In the genomic region with DNA sequence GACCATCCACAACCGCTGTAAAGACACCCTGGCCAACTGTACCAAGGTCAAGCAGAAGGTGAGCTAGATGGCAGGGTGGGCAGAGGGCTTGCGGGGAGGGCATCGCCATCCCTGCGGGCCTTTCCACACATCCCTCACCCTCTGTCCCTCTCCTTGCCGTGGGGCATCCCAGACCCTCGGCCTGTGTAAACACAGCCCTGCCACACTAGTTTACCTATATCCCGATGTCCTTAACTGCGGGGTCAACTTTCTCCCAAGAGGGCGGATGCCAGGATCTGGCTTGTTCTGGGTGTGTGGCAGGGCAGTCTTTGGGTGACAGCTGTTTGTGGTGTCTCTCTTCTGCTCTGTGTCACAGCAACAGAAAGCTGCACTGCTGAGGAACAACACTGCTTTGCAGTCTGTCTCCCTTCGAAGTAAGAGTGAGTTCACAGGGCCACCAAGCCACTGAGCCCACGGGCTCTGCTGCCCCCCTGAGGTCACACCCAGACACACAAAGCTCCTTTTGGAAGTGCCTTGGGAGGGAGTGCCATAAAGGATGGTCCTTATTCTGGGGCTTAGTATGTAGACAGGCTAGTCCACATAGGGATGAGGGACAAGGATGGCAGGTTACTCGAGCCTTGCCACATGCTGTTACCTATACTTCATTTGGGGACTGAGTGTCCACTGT, we compare ENCODE assay signal across 8 mouse cellular contexts. TPM values are rescaled to one million over a fixed set of nuclear protein-coding genes. Genes with fewer than 3 reads are reported as not detected.
DNase-seq lines count a peak whose midpoint lies in the region; ATAC-seq and TF ChIP-seq lines count a peak whose summit lies in the region.

No protein-coding gene starts in this region.

- 74% methylated on average over 12 of the region's 12 CpGs for WGBS in kidney, embryonic 16.5 days

- no peaks in the 10 kb centered on the region for H3K9me3 ChIP-seq in kidney, embryonic 16.5 days (ENCODE audit: low read length)

- H3K27me3 ChIP-seq in kidney, embryonic 16.5 days (ENCODE audit: insufficient read depth, low read length) = no peaks in the 10 kb centered on the region

- no peak overlapping the region for H3K9ac ChIP-seq in kidney, embryonic 16.5 days (replicated peaks; ENCODE audit: low read length)

- H3K4me2 ChIP-seq in kidney, embryonic 16.5 days (replicated peaks; ENCODE audit: low read depth, low read length) = no peak overlapping the region

- DNase-seq in adrenal gland, postnatal 14 days = peak; percentile 46
- no peak for DNase-seq in adrenal gland, adult 18-20 months (ENCODE audit: low spot score in 2 of 2)
- DNase-seq in kidney, postnatal 14 days = no peak
- no peak for DNase-seq in layer of hippocampus, postnatal 14 days (ENCODE audit: low spot score in 2 of 2)
- DNase-seq in adrenal gland, postnatal 4 days (ENCODE audit: low spot score in 2 of 2) = no peak

- peaks cover 73% of the 10 kb centered on the region for H3K36me3 ChIP-seq in kidney, embryonic 16.5 days (ENCODE audit: insufficient read depth, low read length)

- TF ChIP-seq CTCF in bone marrow macrophage, adult 2 months (IDR thresholded peaks at IDR 0.05; ENCODE audit: low read depth, low read length) = peak; percentile 27; the same call in 1 of the 2 replicates

- no peak for TF ChIP-seq POLR2A in bone marrow macrophage, adult 2 months (IDR thresholded peaks at IDR 0.05; ENCODE audit: borderline replicate concordance, low read depth, low read length)

- H3K27ac ChIP-seq in kidney, embryonic 16.5 days (ENCODE audit: low read length) = no peak overlapping the region
- no peak overlapping the region for H3K27ac ChIP-seq in bone marrow macrophage, adult 2 months (ENCODE audit: insufficient read depth, low read depth, low read length)

- H3K4me3 ChIP-seq in kidney, embryonic 16.5 days (ENCODE audit: low read length) = no peak overlapping the region
- no peak overlapping the region for H3K4me3 ChIP-seq in bone marrow macrophage, adult 2 months (ENCODE audit: insufficient read depth, low read length)

- peaks cover 22% of the 10 kb centered on the region for H3K4me1 ChIP-seq in kidney, embryonic 16.5 days (ENCODE audit: insufficient read depth, low read length)
- peaks cover 42% of the 10 kb centered on the region for H3K4me1 ChIP-seq in bone marrow macrophage, adult 2 months (ENCODE audit: control insufficient read depth, insufficient read depth, low read length)

- ATAC-seq in kidney, embryonic 16.5 days (ENCODE audit: low FRiP score, low TSS enrichment) = 0 out of 2 replicates have a peak, but pooled peaks have one; percentile 17
- ATAC-seq in megakaryocyte progenitor cell, adult 5-6 weeks (replicated peaks; ENCODE audit: poor library complexity) = peak; percentile 78

RNA-seq across cellular contexts. Expression of a gene that starts 20.9 kb away (rescaled TPM):
- total RNA-seq in adrenal gland, postnatal 14 days (2021) = not detected in 2 replicates
- not detected for total RNA-seq in adrenal gland, adult 18-20 months (2021)
- polyA plus RNA-seq in kidney, embryonic 16.5 days (2015; fragmentation: Nextera tagmentation; extraction: Ambion mirVana) = not detected in 2 replicates
- polyA plus RNA-seq in bone marrow macrophage, adult 2 months (2012; ENCODE audit: insufficient read depth, insufficient read length, missing spikeins) = not detected in 2 replicates
- total RNA-seq in megakaryocyte progenitor cell, adult 5-6 weeks (2015) = not detected in 2 replicates
- total RNA-seq in megakaryocyte progenitor cell, adult 5-6 weeks (2017) = not detected in 2 replicates
- not detected for total RNA-seq in layer of hippocampus, postnatal 14 days (2021)
- total RNA-seq in adrenal gland, postnatal 4 days (2021) = not detected

RNA-seq across cellular contexts. Expression of a gene that starts 26.3 kb away (rescaled TPM):
- total RNA-seq in adrenal gland, postnatal 14 days (2021) = 36.9 and 67.6 TPM in 2 replicates
- 10 to 100 TPM; 19.4 to 27.0 TPM for total RNA-seq in adrenal gland, adult 18-20 months (2021)
- 103 and 119 TPM in 2 replicates for polyA plus RNA-seq in kidney, embryonic 16.5 days (2015; fragmentation: Nextera tagmentation; extraction: Ambion mirVana)
- 140 and 154 TPM in 2 replicates for polyA plus RNA-seq in bone marrow macrophage, adult 2 months (2012; ENCODE audit: insufficient read depth, insufficient read length, missing spikeins)
- 94.1 and 112 TPM in 2 replicates for total RNA-seq in megakaryocyte progenitor cell, adult 5-6 weeks (2015)
- 55.7 and 88.3 TPM in 2 replicates for total RNA-seq in megakaryocyte progenitor cell, adult 5-6 weeks (2017)
- 100 to 1,000 TPM; 258 to 259 TPM for total RNA-seq in layer of hippocampus, postnatal 14 days (2021)
- total RNA-seq in adrenal gland, postnatal 4 days (2021) = 10 to 100 TPM; 65.7 to 77.0 TPM

RNA-seq across cellular contexts. Expression of a gene that starts 53.5 kb away (rescaled TPM):
- 56.1 and 62.8 TPM in 2 replicates for total RNA-seq in adrenal gland, postnatal 14 days (2021)
- 10 to 100 TPM; 65.1 to 67.4 TPM for total RNA-seq in adrenal gland, adult 18-20 months (2021)
- 92.2 and 97.3 TPM in 2 replicates for polyA plus RNA-seq in kidney, embryonic 16.5 days (2015; fragmentation: Nextera tagmentation; extraction: Ambion mirVana)
- polyA plus RNA-seq in bone marrow macrophage, adult 2 months (2012; ENCODE audit: insufficient read depth, insufficient read length, missing spikeins) = 40.7 and 48.4 TPM in 2 replicates
- 47.3 and 47.4 TPM in 2 replicates for total RNA-seq in megakaryocyte progenitor cell, adult 5-6 weeks (2015)
- 38.1 and 48.1 TPM in 2 replicates for total RNA-seq in megakaryocyte progenitor cell, adult 5-6 weeks (2017)
- total RNA-seq in layer of hippocampus, postnatal 14 days (2021) = 10 to 100 TPM; 51.5 to 61.6 TPM
- total RNA-seq in adrenal gland, postnatal 4 days (2021) = 10 to 100 TPM; 88.1 to 93.5 TPM

RNA-seq across cellular contexts. Expression of a gene that starts 56.4 kb away (rescaled TPM):
- 222 and 252 TPM in 2 replicates for total RNA-seq in adrenal gland, postnatal 14 days (2021)
- 100 to 1,000 TPM; 145 to 198 TPM for total RNA-seq in adrenal gland, adult 18-20 months (2021)
- 269 and 323 TPM in 2 replicates for polyA plus RNA-seq in kidney, embryonic 16.5 days (2015; fragmentation: Nextera tagmentation; extraction: Ambion mirVana)
- 71.3 and 83.2 TPM in 2 replicates for polyA plus RNA-seq in bone marrow macrophage, adult 2 months (2012; ENCODE audit: insufficient read depth, insufficient read length, missing spikeins)
- 438 and 488 TPM in 2 replicates for total RNA-seq in megakaryocyte progenitor cell, adult 5-6 weeks (2015)
- total RNA-seq in megakaryocyte progenitor cell, adult 5-6 weeks (2017) = 213 and 253 TPM in 2 replicates
- 100 to 1,000 TPM; 110 to 120 TPM for total RNA-seq in layer of hippocampus, postnatal 14 days (2021)
- 100 to 1,000 TPM; 240 to 260 TPM for total RNA-seq in adrenal gland, postnatal 4 days (2021)
